Mouse (Mus musculus) G1E (cell line): ENCODE data around the gene Cct8l1. TPM values are rescaled to one million over a fixed set of nuclear protein-coding genes. Genes with fewer than 3 reads are reported as not detected.
A peak's percentile ranks its signal among the peaks of the same experiment; 100 is the strongest.

Source experiments
- ATAC-seq: 2 replicates; pipeline ENCODE4 v1.8.0; 2016; ENCODE audit warnings: mild to moderate bottlenecking; ENCODE audit not compliant: insufficient number of reproducible peaks, poor library complexity, low FRiP score, severe bottlenecking; ENCODE audit errors: extremely low read depth
- DNase-seq: peaks from one replicate; pipeline ENCODE4 v3.0.0; 2012; ENCODE audit warnings: low spot score
- H3K27me3 ChIP-seq: 2 replicates; pipeline ENCODE4 v1.6.1; 2012; ENCODE audit warnings: mild to moderate bottlenecking, low read length, inconsistent platforms; ENCODE audit not compliant: insufficient read depth
- H3K36me3 ChIP-seq: replicated peaks from 2 replicates; pipeline ENCODE3; 2012; ENCODE audit warnings: mild to moderate bottlenecking, inconsistent platforms
- H3K4me1 ChIP-seq: 2 replicates; pipeline ENCODE4 v1.6.1; 2012; ENCODE audit warnings: low read depth, low read length, inconsistent platforms, mixed read lengths; ENCODE audit not compliant: insufficient read depth
- H3K4me3 ChIP-seq: 2 replicates; pipeline ENCODE4 v1.5.1; 2012; ENCODE audit warnings: low read depth, mild to moderate bottlenecking, inconsistent platforms, low read length, moderate library complexity, mixed read lengths
- H3K9me3 ChIP-seq: replicated peaks from 2 replicates; pipeline ENCODE4 v1.6.1; 2012; ENCODE audit warnings: inconsistent platforms
- CTCF ChIP-seq: IDR thresholded peaks from 2 replicates; pipeline ENCODE4 v1.5.1; 2012; ENCODE audit warnings: low read depth, low read length, inconsistent platforms, mixed read lengths
- GATA1 ChIP-seq: IDR thresholded peaks from 2 replicates; pipeline ENCODE4 v1.6.1; 2012; ENCODE audit warnings: borderline replicate concordance, low read length, inconsistent platforms, mixed read lengths
- GATA2 ChIP-seq: IDR thresholded peaks from 2 replicates; pipeline ENCODE4 v1.6.1; 2012; ENCODE audit warnings: low read depth, low read length, inconsistent platforms, borderline replicate concordance
- POLR2AphosphoS5 ChIP-seq: IDR thresholded peaks from 2 replicates; pipeline ENCODE4 v1.6.1; 2012; ENCODE audit warnings: low read depth, low read length, inconsistent platforms; ENCODE audit not compliant: insufficient replicate concordance
- TAL1 ChIP-seq: conservative IDR thresholded peaks from 2 replicates; pipeline ENCODE4 v1.6.1; 2012; ENCODE audit warnings: low read depth, low read length, inconsistent platforms, mixed read lengths
- polyA plus RNA-seq: library from polyadenylated mRNA; stranded (reverse); fragments of >175 nt; gene quantifications from 2 replicates; pipeline ENCODE4 v1.2.3, GENCODE M21; 2012
- total RNA-seq, 2 experiments: library from RNA; stranded (forward) in 1 of 2; stranded (reverse) in 1 of 2; fragments of 200-1000 nt in 1 of 2; fragments of >200 nt in 1 of 2; fragmentation: Nextera tagmentation in 1 of 2; gene quantifications; 2 replicates each; pipeline ENCODE4 v1.2.3; 2014 to 2017

The Cct8l1 gene
- total and polyA plus RNA-seq, 3 experiments = 0.05 TPM; not detected in 2

- H3K27me3 ChIP-seq = peaks cover 15% of the 10 kb centered on the region; the same call in 1 of the 2 replicates
- no peak overlapping the region for H3K4me3 ChIP-seq
- ATAC-seq (no peak), DNase-seq (no peak)
- no peak for TF ChIP-seq POLR2AphosphoS5
- TF ChIP-seq GATA2 = no peak
- no peak for TF ChIP-seq GATA1
- TF ChIP-seq TAL1 = no peak
- no peak for TF ChIP-seq CTCF
- H3K4me1 ChIP-seq = peaks cover 5% of the 10 kb centered on the region
- H3K36me3 ChIP-seq = no peaks in the 10 kb centered on the region
- no peaks in the 10 kb centered on the region for H3K9me3 ChIP-seq
Measured at GRCm38 (mm10) chr5:25517550-25517949, 1.7 kb downstream of the Cct8l1 start.

GRCm38 (mm10) chr5:25519820-25520219 lies 4.0 kb downstream of the Cct8l1 start:
- Histone ChIP-seq H3K4me3 (no peak overlapping the region), H3K4me1 (peaks cover 8% of the 10 kb centered on the region), H3K36me3 (no peaks in the 10 kb centered on the region), H3K9me3 (no peaks in the 10 kb centered on the region), H3K27me3 (peaks cover 15% of the 10 kb centered on the region; the same call in 1 of the 2 replicates)
- TF ChIP-seq TAL1 (no peak), CTCF (no peak), GATA2 (no peak), GATA1 (no peak), POLR2AphosphoS5 (no peak)
- ATAC-seq = no peak
- no peak for DNase-seq

GRCm38 (mm10) chr5:25521461-25521860 lies 5.6 kb downstream of the Cct8l1 start:
- H3K27me3 ChIP-seq = peaks cover 12% of the 10 kb centered on the region; the same call in 1 of the 2 replicates
- no peaks in the 10 kb centered on the region for H3K9me3 ChIP-seq
- peaks cover 18% of the 10 kb centered on the region for H3K4me1 ChIP-seq
- no peak for TF ChIP-seq CTCF
- TF ChIP-seq POLR2AphosphoS5 = no peak
- TF ChIP-seq TAL1 = no peak
- TF ChIP-seq GATA2 = no peak
- TF ChIP-seq GATA1 = no peak
- H3K36me3 ChIP-seq = no peaks in the 10 kb centered on the region
- DNase-seq (no peak), ATAC-seq (no peak)
- H3K4me3 ChIP-seq = no peak overlapping the region

GRCm38 (mm10) chr5:25526116-25526515 lies 10.2 kb downstream of the Cct8l1 start:
- TF ChIP-seq POLR2AphosphoS5 (no peak), TAL1 (no peak), CTCF (no peak), GATA2 (no peak), GATA1 (no peak)
- H3K36me3 ChIP-seq = no peaks in the 10 kb centered on the region
- H3K4me1 ChIP-seq = peaks cover 44% of the 10 kb centered on the region
- no peaks in the 10 kb centered on the region for H3K9me3 ChIP-seq
- no peak for ATAC-seq
- no peaks in the 10 kb centered on the region for H3K27me3 ChIP-seq
- peak overlapping the region; percentile 8; the same call in 1 of the 2 replicates for H3K4me3 ChIP-seq
- no peak for DNase-seq

- no peaks in the 10 kb centered on the region for H3K27me3 ChIP-seq
- no peak for ATAC-seq
- no peak for DNase-seq
- TF ChIP-seq GATA2 (no peak), TAL1 (no peak), CTCF (no peak), GATA1 (no peak), POLR2AphosphoS5 (no peak)
- no peak overlapping the region; the same call in 1 of the 2 replicates for H3K4me3 ChIP-seq
- no peaks in the 10 kb centered on the region for H3K36me3 ChIP-seq
- no peaks in the 10 kb centered on the region for H3K9me3 ChIP-seq
- H3K4me1 ChIP-seq = peaks cover 50% of the 10 kb centered on the region
Measured at GRCm38 (mm10) chr5:25526926-25527325, 11.1 kb downstream of the Cct8l1 start.

GRCm38 (mm10) chr5:25527971-25528370 lies 12.1 kb downstream of the Cct8l1 start:
- DNase-seq (no peak), ATAC-seq (no peak)
- H3K27me3 ChIP-seq = no peaks in the 10 kb centered on the region
- TF ChIP-seq CTCF (no peak), GATA2 (no peak), TAL1 (no peak), GATA1 (no peak), POLR2AphosphoS5 (no peak)
- no peak overlapping the region for H3K4me3 ChIP-seq
- H3K4me1 ChIP-seq = peaks cover 57% of the 10 kb centered on the region
- no peaks in the 10 kb centered on the region for H3K36me3 ChIP-seq
- no peaks in the 10 kb centered on the region for H3K9me3 ChIP-seq
